Mouse (Mus musculus): ENCODE measurements at regions not wholly inside any gene's neighbourhood (a gene's known extent, or its start where the extent isn't known, plus 50 kb on each side); places are given as distances from the start of the nearest gene placed in this dataset.

- H3K36me3 ChIP-seq, result no peaks in the 10 kb centered on the region
- H3K4me3 ChIP-seq, result no peak overlapping the region
- H3K9me3 ChIP-seq, result no peaks in the 10 kb centered on the region
- no peaks in the 10 kb centered on the region for H3K4me1 ChIP-seq (replicated peaks)
- no peak for DNase-seq (ENCODE audit: low spot score)
- no peaks in the 10 kb centered on the region for H3K27me3 ChIP-seq (ENCODE audit: insufficient read depth, poor library complexity, severe bottlenecking)
- no peak overlapping the region for H3K27ac ChIP-seq
- 53% methylated on average over 1 of the region's 1 CpGs for WGBS
These were observed 394.7 kb downstream of the 4933405O20Rik start for GRCm38 (mm10) chr7:50993707-50994106.

GRCm38 (mm10) chr7:51041899-51042667 lies 443.1 kb downstream of the 4933405O20Rik start:
- DNase-seq (ENCODE audit: low spot score), result no peak
- 60% methylated on average over 3 of the region's 3 CpGs for WGBS
- no peaks in the 10 kb centered on the region for H3K9me3 ChIP-seq
- no peaks in the 10 kb centered on the region for H3K36me3 ChIP-seq
- H3K4me3 ChIP-seq, result no peak overlapping the region
- no peak overlapping the region for H3K27ac ChIP-seq
- H3K4me1 ChIP-seq (replicated peaks), result peaks cover 14% of the 10 kb centered on the region
- H3K27me3 ChIP-seq (ENCODE audit: insufficient read depth, poor library complexity, severe bottlenecking), result no peaks in the 10 kb centered on the region

- H3K4me3 ChIP-seq, result no peak overlapping the region
- H3K27ac ChIP-seq, result no peak overlapping the region
- no peaks in the 10 kb centered on the region for H3K4me1 ChIP-seq (replicated peaks)
- H3K27me3 ChIP-seq (ENCODE audit: insufficient read depth, poor library complexity, severe bottlenecking), result no peaks in the 10 kb centered on the region
- H3K36me3 ChIP-seq, result no peaks in the 10 kb centered on the region
- WGBS, result 90% methylated on average over 3 of the region's 3 CpGs
- H3K9me3 ChIP-seq, result no peaks in the 10 kb centered on the region
- no peak for DNase-seq (ENCODE audit: low spot score)
These were observed 452.5 kb downstream of the 4933405O20Rik start for GRCm38 (mm10) chr7:51051496-51051895.

GRCm38 (mm10) chr7:51068376-51068775 lies 442.5 kb upstream of the Ano5 start:
- 7% methylated on average over 1 of the region's 1 CpGs for WGBS

GRCm38 (mm10) chr7:51093774-51094173 lies 417.1 kb upstream of the Ano5 start:
- Histone ChIP-seq H3K9me3 (no peaks in the 10 kb centered on the region), H3K27ac (no peak overlapping the region), H3K36me3 (no peaks in the 10 kb centered on the region), H3K27me3 (ENCODE audit: insufficient read depth, poor library complexity, severe bottlenecking) (no peaks in the 10 kb centered on the region), H3K4me1 (replicated peaks) (no peaks in the 10 kb centered on the region), H3K4me3 (no peak overlapping the region)
- WGBS, result 81% methylated on average over 3 of the region's 3 CpGs
- DNase-seq (ENCODE audit: low spot score), result no peak

More at GRCm38 (mm10) chr7:51068376-51068775, 442.5 kb upstream of the Ano5 start:
- Histone ChIP-seq H3K36me3 (no peaks in the 10 kb centered on the region), H3K4me1 (replicated peaks) (no peaks in the 10 kb centered on the region), H3K9me3 (no peaks in the 10 kb centered on the region), H3K27ac (no peak overlapping the region), H3K4me3 (no peak overlapping the region), H3K27me3 (ENCODE audit: insufficient read depth, poor library complexity, severe bottlenecking) (no peaks in the 10 kb centered on the region)
- DNase-seq (ENCODE audit: low spot score), result no peak

GRCm38 (mm10) chr7:51101166-51101565 lies 409.7 kb upstream of the Ano5 start:
- Histone ChIP-seq H3K36me3 (no peaks in the 10 kb centered on the region), H3K4me1 (replicated peaks) (no peaks in the 10 kb centered on the region), H3K27me3 (ENCODE audit: insufficient read depth, poor library complexity, severe bottlenecking) (no peaks in the 10 kb centered on the region), H3K9me3 (no peaks in the 10 kb centered on the region), H3K4me3 (no peak overlapping the region), H3K27ac (no peak overlapping the region)
- WGBS, result 79% methylated on average over 2 of the region's 2 CpGs
- no peak for DNase-seq (ENCODE audit: low spot score)

- WGBS, result 87% methylated on average over 4 of the region's 4 CpGs
- no peak overlapping the region for H3K4me3 ChIP-seq
- H3K27me3 ChIP-seq (ENCODE audit: insufficient read depth, poor library complexity, severe bottlenecking), result no peaks in the 10 kb centered on the region
- no peaks in the 10 kb centered on the region for H3K9me3 ChIP-seq
- DNase-seq (ENCODE audit: low spot score), result no peak
- H3K27ac ChIP-seq, result no peak overlapping the region
- H3K36me3 ChIP-seq, result no peaks in the 10 kb centered on the region
- H3K4me1 ChIP-seq (replicated peaks), result no peaks in the 10 kb centered on the region
These were observed 370.0 kb upstream of the Ano5 start for GRCm38 (mm10) chr7:51140796-51141195.

GRCm38 (mm10) chr7:51175211-51175610 lies 335.6 kb upstream of the Ano5 start:
- Histone ChIP-seq H3K36me3 (no peaks in the 10 kb centered on the region), H3K4me3 (no peak overlapping the region), H3K4me1 (replicated peaks) (no peaks in the 10 kb centered on the region), H3K9me3 (no peaks in the 10 kb centered on the region), H3K27ac (no peak overlapping the region), H3K27me3 (ENCODE audit: insufficient read depth, poor library complexity, severe bottlenecking) (no peaks in the 10 kb centered on the region)
- 82% methylated on average over 8 of the region's 8 CpGs for WGBS
- no peak for DNase-seq (ENCODE audit: low spot score)

- DNase-seq (ENCODE audit: low spot score), result no peak
- Histone ChIP-seq H3K27ac (no peak overlapping the region), H3K36me3 (no peaks in the 10 kb centered on the region), H3K9me3 (no peaks in the 10 kb centered on the region), H3K4me3 (no peak overlapping the region), H3K27me3 (ENCODE audit: insufficient read depth, poor library complexity, severe bottlenecking) (no peaks in the 10 kb centered on the region), H3K4me1 (replicated peaks) (no peaks in the 10 kb centered on the region)
- 87% methylated on average over 6 of the region's 6 CpGs for WGBS
These were observed 295.2 kb upstream of the Ano5 start for GRCm38 (mm10) chr7:51215487-51216232.

- 86% methylated on average over 3 of the region's 3 CpGs for WGBS
- Histone ChIP-seq H3K9me3 (no peaks in the 10 kb centered on the region), H3K27ac (no peak overlapping the region), H3K27me3 (ENCODE audit: insufficient read depth, poor library complexity, severe bottlenecking) (no peaks in the 10 kb centered on the region), H3K4me1 (replicated peaks) (no peaks in the 10 kb centered on the region), H3K4me3 (no peak overlapping the region), H3K36me3 (no peaks in the 10 kb centered on the region)
- no peak for DNase-seq (ENCODE audit: low spot score)
These were observed 294.6 kb upstream of the Ano5 start for GRCm38 (mm10) chr7:51216233-51216605.

- no peaks in the 10 kb centered on the region for H3K4me1 ChIP-seq (replicated peaks)
- 87% methylated on average over 4 of the region's 4 CpGs for WGBS
- H3K36me3 ChIP-seq, result no peaks in the 10 kb centered on the region
- H3K27me3 ChIP-seq (ENCODE audit: insufficient read depth, poor library complexity, severe bottlenecking), result no peaks in the 10 kb centered on the region
- H3K4me3 ChIP-seq, result no peak overlapping the region
- H3K9me3 ChIP-seq, result no peaks in the 10 kb centered on the region
- no peak overlapping the region for H3K27ac ChIP-seq
- DNase-seq (ENCODE audit: low spot score), result no peak
These were observed 289.5 kb upstream of the Ano5 start for GRCm38 (mm10) chr7:51221351-51221750.

- 87% methylated on average over 1 of the region's 1 CpGs for WGBS
- H3K4me3 ChIP-seq, result no peak overlapping the region
- H3K9me3 ChIP-seq, result no peaks in the 10 kb centered on the region
- H3K4me1 ChIP-seq (replicated peaks), result no peaks in the 10 kb centered on the region
- no peak for DNase-seq (ENCODE audit: low spot score)
- H3K27ac ChIP-seq, result no peak overlapping the region
- H3K36me3 ChIP-seq, result no peaks in the 10 kb centered on the region
- no peaks in the 10 kb centered on the region for H3K27me3 ChIP-seq (ENCODE audit: insufficient read depth, poor library complexity, severe bottlenecking)
These were observed 289.0 kb upstream of the Ano5 start for GRCm38 (mm10) chr7:51221806-51222205.

GRCm38 (mm10) chr7:51227136-51227535 lies 283.7 kb upstream of the Ano5 start:
- no peaks in the 10 kb centered on the region for H3K27me3 ChIP-seq (ENCODE audit: insufficient read depth, poor library complexity, severe bottlenecking)
- H3K27ac ChIP-seq, result no peak overlapping the region
- H3K9me3 ChIP-seq, result no peaks in the 10 kb centered on the region
- no peak for DNase-seq (ENCODE audit: low spot score)
- no peaks in the 10 kb centered on the region for H3K36me3 ChIP-seq
- H3K4me1 ChIP-seq (replicated peaks), result no peaks in the 10 kb centered on the region
- H3K4me3 ChIP-seq, result no peak overlapping the region
- WGBS, result 83% methylated on average over 5 of the region's 5 CpGs
